Mouse (Mus musculus) small intestine, adult 2 months (tissue): ENCODE measurements around the gene Rsph3b.
"Not testable (repeated sequence)": the region's sequence is repeated elsewhere in the genome, so short reads cannot be mapped to it uniquely, and the experiment has no call there.

Source experiments
- CTCF ChIP-seq: fragments of 200-500 bp; IDR thresholded peaks from 2 replicates; pipeline ENCODE4 v1.5.1; 2012; ENCODE audit warnings: low read depth, mild to moderate bottlenecking, control low read depth, inconsistent platforms, low read length, moderate library complexity, mixed read lengths; ENCODE audit not compliant: insufficient replicate concordance, insufficient read length; ENCODE audit errors: extremely low read depth
- POLR2A ChIP-seq: fragments of 200-500 bp; IDR thresholded peaks from 2 replicates; pipeline ENCODE4 v1.6.1; 2012; ENCODE audit warnings: low read depth, mild to moderate bottlenecking, control low read depth, inconsistent platforms, low read length, moderate library complexity

GRCm38 (mm10) chr17:6970334-6970733, 21.9 kb upstream of the Rsph3b start, which contains the start of gene Rnaset2b:
- TF ChIP-seq CTCF, POLR2A: not testable (repeated sequence)
